Mouse (Mus musculus): ENCODE data around the gene Prss35. TPM values are rescaled to one million over a fixed set of nuclear protein-coding genes. Genes with fewer than 3 reads are reported as not detected.
A peak's percentile ranks its signal among the peaks of the same experiment; 100 is the strongest.

Gene Prss35
- polyA plus RNA-seq (2015; fragmentation: Nextera tagmentation; extraction: Ambion mirVana), result 1.7 and 2.1 TPM in 2 replicates

DNA sequence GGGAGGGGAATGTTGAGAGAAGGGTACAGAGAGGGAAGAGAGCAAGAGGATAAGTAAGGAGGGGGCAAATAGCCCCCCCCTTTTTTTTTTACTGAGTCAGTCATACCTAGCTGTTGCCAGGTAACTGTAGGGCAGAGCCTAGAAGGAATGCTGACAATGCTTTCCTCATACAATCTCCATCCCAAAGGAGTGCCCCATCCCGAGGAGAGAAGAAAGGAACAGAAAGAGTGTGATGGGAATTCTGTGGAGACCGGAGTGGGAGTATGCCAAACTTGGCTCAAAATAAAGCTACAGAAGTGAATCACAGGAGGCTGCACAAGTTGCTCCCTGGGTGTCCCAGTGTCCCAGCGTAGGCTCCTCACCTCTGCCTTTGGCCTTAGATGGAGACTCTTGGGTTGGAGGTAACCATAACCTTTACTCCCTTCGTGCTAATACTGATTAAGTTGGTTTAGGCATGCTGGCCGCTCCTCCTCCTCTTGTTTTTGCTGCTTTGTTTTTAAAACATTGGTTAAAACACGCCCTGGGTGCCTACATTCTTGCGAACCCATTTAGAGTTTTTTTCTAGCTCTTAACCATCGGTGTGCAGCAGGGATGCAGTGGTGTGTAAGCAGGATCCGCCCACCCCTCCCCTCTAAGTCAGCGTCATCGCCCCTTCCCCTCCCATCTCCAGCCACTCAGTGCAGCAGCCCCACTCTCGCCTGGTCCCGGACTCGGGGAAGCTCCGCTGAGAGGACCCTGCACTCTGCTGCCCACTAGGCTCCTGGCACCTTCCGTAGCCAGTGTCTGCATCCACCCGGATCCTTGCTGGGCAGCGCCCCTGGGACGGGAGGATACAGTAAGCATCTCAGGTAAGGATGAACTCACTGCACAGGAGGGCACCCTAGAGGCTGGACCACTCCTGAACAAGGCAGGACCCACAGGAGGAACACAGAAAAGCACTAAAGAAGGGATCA lies at the start of gene Prss35:
Gene Prss35 (plus strand): TSS at position 691 of the 953 bp plus-strand sequence.
- Histone ChIP-seq H3K4me3 (replicated peaks) (no peak within 1 kb of the TSS), H3K27me3 (no peaks in the 10 kb centered on the region), H3K36me3 (no peaks in the 10 kb centered on the region), H3K9ac (no peak within 1 kb of the TSS), H3K27ac (no peak within 1 kb of the TSS), H3K4me2 (no peak within 1 kb of the TSS), H3K9me3 (replicated peaks) (no peaks in the 10 kb centered on the region), H3K4me1 (replicated peaks) (no peaks in the 10 kb centered on the region)
- DNase-seq (no peak), ATAC-seq (ENCODE audit: low read depth) (no peak)
- WGBS (ENCODE audit: insufficient replicate concordance), result 7% methylated on average over 19 of the region's 19 CpGs

DNA sequence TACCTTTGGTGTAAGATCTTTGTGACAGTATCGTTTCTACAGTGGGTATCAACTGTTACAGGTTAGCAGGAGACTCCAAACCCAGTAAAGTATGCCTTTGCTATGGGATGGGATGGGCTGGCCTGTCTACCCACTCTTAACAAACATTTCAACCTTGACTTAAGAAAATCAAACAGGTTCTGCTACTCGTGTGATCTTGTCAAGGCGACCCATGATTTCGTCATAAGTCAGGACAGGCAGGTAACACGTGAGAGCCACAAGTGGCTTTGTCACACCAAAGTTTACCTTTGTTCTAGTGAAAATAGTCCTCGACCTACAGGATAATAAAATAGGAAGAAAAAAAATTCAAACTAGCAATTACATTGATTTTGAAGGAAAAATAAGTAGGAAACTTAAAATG lies 49.5 kb upstream of the Prss35 start:
- Histone ChIP-seq H3K27me3 (peaks cover 8% of the 10 kb centered on the region), H3K4me1 (replicated peaks) (peaks cover 11% of the 10 kb centered on the region), H3K4me3 (replicated peaks) (no peak overlapping the region), H3K9ac (no peak overlapping the region), H3K4me2 (no peak overlapping the region), H3K36me3 (no peaks in the 10 kb centered on the region), H3K9me3 (replicated peaks) (no peaks in the 10 kb centered on the region), H3K27ac (no peak overlapping the region)
- DNase-seq (no peak), ATAC-seq (ENCODE audit: low read depth) (no peak)
- WGBS (ENCODE audit: insufficient replicate concordance), result 72% methylated on average over 6 of the region's 6 CpGs

DNA sequence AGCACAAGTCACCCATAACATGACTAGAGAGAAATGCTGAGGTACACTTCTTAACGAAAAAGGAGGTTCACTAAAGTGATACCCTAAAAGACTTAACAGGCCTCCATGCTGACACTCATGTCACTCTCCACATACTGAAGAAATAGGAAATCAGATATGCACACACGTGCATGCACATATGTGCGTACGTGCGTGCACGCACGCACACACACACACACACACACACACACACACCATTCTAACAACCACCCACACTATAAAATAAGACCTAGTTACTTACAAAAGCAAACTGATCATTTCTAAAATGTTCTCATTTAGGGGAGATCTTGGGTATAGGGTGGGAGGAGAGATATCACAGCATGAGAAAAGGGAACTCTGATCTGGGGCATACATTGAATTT lies 48.8 kb upstream of the Prss35 start:
- Histone ChIP-seq H3K4me3 (replicated peaks) (no peak overlapping the region), H3K9me3 (replicated peaks) (no peaks in the 10 kb centered on the region), H3K4me1 (replicated peaks) (peaks cover 11% of the 10 kb centered on the region), H3K9ac (no peak overlapping the region), H3K4me2 (no peak overlapping the region), H3K27ac (no peak overlapping the region), H3K36me3 (no peaks in the 10 kb centered on the region), H3K27me3 (peaks cover 8% of the 10 kb centered on the region)
- no peak for ATAC-seq (ENCODE audit: low read depth)
- WGBS (ENCODE audit: insufficient replicate concordance), result 82% methylated on average over 7 of the region's 7 CpGs
- DNase-seq, result no peak

GRCm38 (mm10) chr9:86695199-86695817 lies 48.1 kb upstream of the Prss35 start:
- ATAC-seq (ENCODE audit: low read depth) (no peak; the same call in 1 of the 2 replicates), DNase-seq (no peak)
- Histone ChIP-seq H3K27me3 (peaks cover 8% of the 10 kb centered on the region), H3K36me3 (no peaks in the 10 kb centered on the region), H3K27ac (no peak overlapping the region), H3K4me1 (replicated peaks) (peaks cover 11% of the 10 kb centered on the region), H3K4me3 (replicated peaks) (peak overlapping the region; percentile 72), H3K4me2 (peak overlapping the region; percentile 97), H3K9ac (peak overlapping the region; percentile 78), H3K9me3 (replicated peaks) (no peaks in the 10 kb centered on the region)
- WGBS (ENCODE audit: insufficient replicate concordance), result 3% methylated on average over 45 of the region's 56 CpGs

- WGBS (ENCODE audit: insufficient replicate concordance), result 2% methylated on average over 39 of the region's 46 CpGs
- Histone ChIP-seq H3K9ac (peak within 1 kb of the TSS; percentile 78), H3K27ac (no peak within 1 kb of the TSS)
Measured at GRCm38 (mm10) chr9:86695818-86696261, 47.6 kb upstream of the Prss35 start, which contains the start of gene Me1. Me1 (minus strand) TSS chr9:86695953.

DNA sequence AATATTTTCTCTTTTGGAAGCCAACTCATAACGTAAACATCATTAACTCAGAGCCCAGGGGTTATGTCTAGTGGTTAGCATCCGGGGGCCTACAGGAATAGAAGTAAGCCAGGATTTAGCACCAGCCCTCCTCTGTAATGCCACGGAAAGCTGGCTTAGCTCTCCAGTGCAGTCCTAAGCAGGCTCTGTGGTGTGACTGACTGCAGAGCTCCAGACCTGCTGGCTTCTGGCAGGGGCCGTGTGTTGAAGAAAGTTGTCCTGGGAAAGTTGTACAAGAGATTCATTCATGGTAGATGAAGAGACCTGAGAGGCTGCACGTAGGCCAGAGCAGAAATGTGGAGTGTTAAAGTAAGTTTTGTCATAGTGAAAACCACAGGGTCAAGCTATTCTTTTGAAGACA lies 42.2 kb upstream of the Prss35 start:
- no peak overlapping the region for H3K4me3 ChIP-seq (replicated peaks)
- H3K27ac ChIP-seq, result no peak overlapping the region
- DNase-seq (no peak), ATAC-seq (ENCODE audit: low read depth) (no peak)
- no peak overlapping the region for H3K9ac ChIP-seq
- WGBS (ENCODE audit: insufficient replicate concordance), result 48% methylated on average over 5 of the region's 5 CpGs
- no peaks in the 10 kb centered on the region for H3K36me3 ChIP-seq
- no peak overlapping the region for H3K4me2 ChIP-seq
- H3K4me1 ChIP-seq (replicated peaks), result peaks cover 3% of the 10 kb centered on the region; the same call in 1 of the 2 replicates
- H3K27me3 ChIP-seq, result no peaks in the 10 kb centered on the region
- no peaks in the 10 kb centered on the region for H3K9me3 ChIP-seq (replicated peaks)

More at GRCm38 (mm10) chr9:86695818-86696261, 47.6 kb upstream of the Prss35 start, which contains the start of gene Me1:
- ATAC-seq (ENCODE audit: low read depth) (peak; percentile 89), DNase-seq (peak; percentile 43)
- no peaks in the 10 kb centered on the region for H3K36me3 ChIP-seq
- H3K4me1 ChIP-seq (replicated peaks), result peaks cover 11% of the 10 kb centered on the region
- no peaks in the 10 kb centered on the region for H3K9me3 ChIP-seq (replicated peaks)
- peak within 1 kb of the TSS; percentile 72 for H3K4me3 ChIP-seq (replicated peaks)
- peak within 1 kb of the TSS; percentile 97 for H3K4me2 ChIP-seq
- H3K27me3 ChIP-seq, result peaks cover 8% of the 10 kb centered on the region

DNA sequence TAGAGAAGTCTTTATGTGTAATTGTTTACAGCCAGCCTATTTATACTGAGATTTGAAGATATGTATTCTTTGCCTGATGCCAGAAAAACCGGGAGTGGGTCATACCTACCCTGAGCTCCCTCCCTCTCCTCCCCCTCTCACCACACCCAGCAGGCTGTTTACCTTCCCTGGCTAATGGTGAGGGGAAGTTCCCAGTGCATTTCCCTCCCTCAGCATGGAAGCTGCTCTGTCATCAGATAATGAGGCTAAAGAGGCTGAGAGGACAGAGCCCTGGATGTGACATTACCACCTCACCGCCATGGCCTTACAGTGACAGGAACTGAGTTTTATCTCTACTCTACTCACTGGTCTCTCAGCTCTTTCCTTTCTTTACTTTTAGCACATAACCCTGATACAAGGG lies 41.6 kb upstream of the Prss35 start:
- ATAC-seq (ENCODE audit: low read depth) (no peak), DNase-seq (no peak)
- no peaks in the 10 kb centered on the region for H3K36me3 ChIP-seq
- H3K9ac ChIP-seq, result no peak overlapping the region
- H3K4me1 ChIP-seq (replicated peaks), result peaks cover 3% of the 10 kb centered on the region; the same call in 1 of the 2 replicates
- H3K4me2 ChIP-seq, result no peak overlapping the region
- no peaks in the 10 kb centered on the region for H3K9me3 ChIP-seq (replicated peaks)
- 13% methylated on average over 2 of the region's 2 CpGs for WGBS (ENCODE audit: insufficient replicate concordance)
- H3K4me3 ChIP-seq (replicated peaks), result no peak overlapping the region
- H3K27ac ChIP-seq, result no peak overlapping the region
- H3K27me3 ChIP-seq, result no peaks in the 10 kb centered on the region

DNA sequence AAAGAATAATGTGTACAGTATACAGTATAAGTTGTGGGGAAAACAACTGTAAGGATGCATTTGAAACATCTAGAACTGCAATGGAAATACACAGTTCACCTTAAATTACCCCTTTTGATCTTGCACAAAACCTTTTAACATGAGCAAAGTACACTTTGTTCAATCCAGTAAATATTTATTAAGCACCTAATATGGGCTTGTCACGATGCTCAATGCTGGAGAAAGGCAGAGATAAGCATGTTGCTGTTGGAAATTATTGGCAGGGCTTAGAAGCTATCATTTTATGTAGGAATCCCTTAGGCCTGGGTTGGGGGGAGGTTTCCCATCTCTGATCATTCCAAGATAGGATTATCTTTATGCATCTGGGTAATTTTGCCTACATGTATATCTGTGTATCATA lies 36.0 kb upstream of the Prss35 start:
- ATAC-seq (ENCODE audit: low read depth), result no peak
- H3K27me3 ChIP-seq, result no peaks in the 10 kb centered on the region
- WGBS (ENCODE audit: insufficient replicate concordance), result 36% methylated on average over 1 of the region's 1 CpGs

DNA sequence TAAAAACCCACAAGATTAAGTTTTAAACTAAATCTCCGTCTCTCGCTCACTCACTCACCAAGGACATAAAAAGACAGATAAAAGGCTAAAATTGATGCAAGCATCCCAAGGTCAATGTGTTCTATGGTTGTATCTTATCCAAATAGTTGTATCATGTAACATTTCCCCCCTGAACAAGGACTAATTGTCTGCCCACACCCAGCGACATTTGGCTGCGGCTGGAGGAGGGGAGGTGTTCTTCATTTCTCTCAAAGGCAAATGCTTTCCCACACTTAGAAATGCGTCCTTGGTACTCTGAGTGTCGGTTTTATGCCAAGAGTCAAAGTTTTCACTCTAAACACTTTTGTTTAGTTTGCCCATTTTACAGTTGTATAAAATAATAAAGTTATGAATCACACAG lies 34.5 kb upstream of the Prss35 start:
- DNase-seq, result no peak
- no peak overlapping the region for H3K27ac ChIP-seq

More for the DNA sequence above, 36.0 kb upstream of the Prss35 start:
- Histone ChIP-seq H3K9ac (no peak overlapping the region), H3K4me3 (replicated peaks) (no peak overlapping the region), H3K9me3 (replicated peaks) (no peaks in the 10 kb centered on the region), H3K4me1 (replicated peaks) (no peaks in the 10 kb centered on the region), H3K36me3 (no peaks in the 10 kb centered on the region), H3K4me2 (no peak overlapping the region), H3K27ac (no peak overlapping the region)
- DNase-seq, result no peak

DNA sequence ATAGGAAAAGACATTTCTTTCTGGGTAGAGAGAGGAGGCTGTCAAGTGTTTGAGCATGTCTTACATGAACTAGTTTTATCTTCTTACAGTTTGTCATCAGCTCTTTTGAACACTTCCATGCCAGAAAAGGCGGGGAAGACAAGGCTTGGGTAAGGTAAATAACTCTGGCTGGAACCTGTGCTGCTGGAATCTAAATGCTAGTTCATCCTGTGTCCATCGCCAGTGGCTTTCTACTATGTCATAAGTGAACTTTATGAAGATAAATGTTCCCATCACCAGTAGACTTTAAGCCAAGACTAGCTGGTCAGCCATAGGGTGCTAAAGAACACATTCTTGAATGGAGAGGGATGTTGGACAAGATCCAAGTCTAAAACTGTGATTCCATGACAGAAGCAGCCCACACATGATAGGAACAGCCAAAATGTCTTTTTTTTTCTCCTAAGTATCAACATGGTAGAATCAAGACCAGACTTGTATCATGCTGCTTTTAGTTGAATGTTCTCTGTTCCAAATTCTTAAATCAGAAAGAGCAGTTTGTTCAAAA lies 33.3 kb upstream of the Prss35 start:
- 57% methylated on average over 2 of the region's 2 CpGs for WGBS (ENCODE audit: insufficient replicate concordance)
- ATAC-seq (ENCODE audit: low read depth), result no peak

More for the DNA sequence above, 34.5 kb upstream of the Prss35 start:
- H3K36me3 ChIP-seq, result no peaks in the 10 kb centered on the region
- no peak overlapping the region for H3K9ac ChIP-seq
- H3K27me3 ChIP-seq, result no peaks in the 10 kb centered on the region
- no peak overlapping the region for H3K4me3 ChIP-seq (replicated peaks)
- H3K4me1 ChIP-seq (replicated peaks), result no peaks in the 10 kb centered on the region
- ATAC-seq (ENCODE audit: low read depth), result no peak
- no peak overlapping the region for H3K4me2 ChIP-seq
- no peaks in the 10 kb centered on the region for H3K9me3 ChIP-seq (replicated peaks)
- 59% methylated on average over 6 of the region's 6 CpGs for WGBS (ENCODE audit: insufficient replicate concordance)

GRCm38 (mm10) chr9:86712648-86713047 lies 30.8 kb upstream of the Prss35 start:
- Histone ChIP-seq H3K9me3 (replicated peaks) (no peaks in the 10 kb centered on the region), H3K4me1 (replicated peaks) (no peaks in the 10 kb centered on the region), H3K9ac (no peak overlapping the region), H3K36me3 (no peaks in the 10 kb centered on the region), H3K4me2 (no peak overlapping the region), H3K4me3 (replicated peaks) (no peak overlapping the region), H3K27me3 (no peaks in the 10 kb centered on the region), H3K27ac (no peak overlapping the region)
- 46% methylated on average over 2 of the region's 2 CpGs for WGBS (ENCODE audit: insufficient replicate concordance)
- ATAC-seq (ENCODE audit: low read depth) (no peak), DNase-seq (no peak)

More for the DNA sequence above, 33.3 kb upstream of the Prss35 start:
- H3K27ac ChIP-seq, result no peak overlapping the region
- no peaks in the 10 kb centered on the region for H3K27me3 ChIP-seq
- no peak overlapping the region for H3K4me2 ChIP-seq
- H3K4me3 ChIP-seq (replicated peaks), result no peak overlapping the region
- H3K4me1 ChIP-seq (replicated peaks), result no peaks in the 10 kb centered on the region
- H3K36me3 ChIP-seq, result no peaks in the 10 kb centered on the region
- DNase-seq, result no peak
- H3K9ac ChIP-seq, result no peak overlapping the region
- no peaks in the 10 kb centered on the region for H3K9me3 ChIP-seq (replicated peaks)

Data from liver, embryonic 13.5 days (tissue).